Mouse (Mus musculus) T-helper 1 cell (primary cell): ENCODE measurements around the gene Osbpl7.

Experiments used
- in situ Hi-C: fragments of 300-600 bp; cut with MboI, MseI; formaldehyde crosslinking; loops from one replicate; pipeline ENCODE4 v1.15.1; 2025; ENCODE audit warnings: high pct_unique_total_duplicates

The Osbpl7 gene

GRCm38 (mm10) chr11:97038881-97039280 is 11.5 kb upstream of the Osbpl7 start:
- in situ Hi-C loops = no loop called here

DNA sequence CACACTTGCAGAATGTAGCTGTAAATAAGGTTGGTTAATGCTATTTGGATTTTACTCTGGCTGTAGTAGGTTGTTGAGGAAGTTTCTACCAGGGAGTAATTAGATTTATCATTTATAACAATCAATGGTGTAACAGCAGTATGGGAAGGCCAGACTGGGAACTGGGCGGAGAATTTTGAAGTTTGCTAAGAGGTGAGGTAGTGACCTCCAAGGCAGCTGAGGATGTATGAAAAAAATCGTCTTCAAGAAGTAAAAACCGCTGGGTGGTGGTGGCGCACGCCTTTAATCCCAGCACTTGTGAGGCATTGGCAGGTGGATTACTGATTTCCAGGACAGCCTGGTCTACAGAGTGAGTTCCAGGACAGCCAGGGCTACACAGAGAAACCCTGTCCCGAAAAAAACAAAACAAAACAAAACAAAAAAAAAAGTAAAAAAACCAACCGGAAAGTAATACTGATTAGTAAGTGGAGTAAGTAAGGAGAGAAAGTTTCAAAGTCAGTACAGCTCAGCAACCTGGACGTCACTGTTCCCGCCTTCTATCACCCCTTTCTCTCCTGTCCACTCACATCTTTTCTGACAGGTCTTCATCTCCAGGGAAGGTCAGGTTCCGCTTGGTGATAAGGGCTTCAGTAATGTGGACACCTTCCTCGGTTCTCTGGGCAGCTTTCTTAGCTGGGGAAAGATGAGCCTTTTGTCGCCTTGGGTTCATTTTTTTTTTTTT is 10.0 kb upstream of the Osbpl7 start:
- in situ Hi-C loops = no loop called here

DNA sequence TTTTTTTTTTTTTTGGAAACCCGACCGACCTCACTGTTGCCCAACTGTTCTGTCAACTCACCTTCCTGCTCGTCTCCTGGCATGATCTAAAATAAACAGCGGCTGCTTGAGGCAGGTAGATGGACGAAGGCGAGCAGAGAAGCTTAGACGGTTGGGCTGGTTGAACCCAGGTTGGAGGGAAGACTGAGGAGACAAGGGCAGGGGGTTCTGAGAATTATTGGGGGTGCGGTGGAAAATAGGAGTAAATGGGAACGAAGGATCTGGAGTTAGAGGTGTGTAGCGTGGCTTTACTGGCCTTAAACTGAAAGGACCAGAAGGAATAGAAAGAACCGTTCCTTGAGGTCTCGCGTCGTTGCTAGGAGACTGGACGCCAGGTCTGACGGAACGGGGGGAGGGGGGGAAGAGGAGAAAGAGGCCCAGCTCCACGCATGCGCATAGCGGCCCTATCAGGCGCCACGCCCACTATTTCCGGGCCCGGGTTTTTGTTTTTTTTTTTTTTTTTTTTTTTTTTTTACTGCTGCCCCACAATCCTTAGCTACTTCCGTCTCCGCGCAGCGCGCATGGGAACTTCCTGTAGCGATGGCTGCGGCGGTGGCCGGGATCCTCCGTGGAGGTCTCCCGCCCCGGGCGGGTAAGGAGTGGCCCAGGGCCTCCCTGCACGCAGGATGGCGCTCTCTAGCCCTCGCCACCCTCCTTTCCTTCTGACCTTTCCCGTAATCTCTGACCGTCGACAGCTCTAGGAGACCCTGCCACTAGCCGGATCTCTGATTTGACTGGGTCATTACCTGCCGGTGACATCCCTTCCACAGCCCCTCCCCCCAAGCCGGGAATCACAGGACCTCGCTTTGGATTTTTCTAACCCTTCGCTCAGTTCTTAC is 9.2 kb upstream of the Osbpl7 start, which contains the start of the genes Lrrc46 and Mrpl10:
Lrrc46 (minus strand) TSS at position 386 of the 878 bp plus-strand sequence.
Mrpl10 (plus strand) TSS at position 539 of the 878 bp plus-strand sequence.
- in situ Hi-C loops = no loop called here

DNA sequence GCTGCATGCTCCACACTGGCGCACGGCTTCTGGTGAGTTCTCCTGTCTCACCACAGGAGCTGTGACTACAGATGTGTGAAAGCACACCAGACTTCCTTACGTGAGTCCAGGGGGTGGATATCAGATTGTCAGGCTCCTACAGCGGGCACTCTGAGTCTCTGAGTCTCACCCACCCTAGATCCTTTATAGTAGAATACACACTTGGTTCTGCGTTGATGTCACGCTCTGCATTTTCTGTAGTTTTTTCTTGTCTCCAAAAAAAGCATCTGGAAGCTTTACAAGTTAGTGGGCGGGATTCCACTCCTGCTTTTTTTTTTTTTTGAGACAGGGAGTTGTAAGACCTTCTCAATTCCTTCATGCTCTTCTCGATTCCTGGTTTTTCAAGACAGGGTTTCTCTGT is 5.5 kb upstream of the Osbpl7 start:
- in situ Hi-C loops = no loop called here

DNA sequence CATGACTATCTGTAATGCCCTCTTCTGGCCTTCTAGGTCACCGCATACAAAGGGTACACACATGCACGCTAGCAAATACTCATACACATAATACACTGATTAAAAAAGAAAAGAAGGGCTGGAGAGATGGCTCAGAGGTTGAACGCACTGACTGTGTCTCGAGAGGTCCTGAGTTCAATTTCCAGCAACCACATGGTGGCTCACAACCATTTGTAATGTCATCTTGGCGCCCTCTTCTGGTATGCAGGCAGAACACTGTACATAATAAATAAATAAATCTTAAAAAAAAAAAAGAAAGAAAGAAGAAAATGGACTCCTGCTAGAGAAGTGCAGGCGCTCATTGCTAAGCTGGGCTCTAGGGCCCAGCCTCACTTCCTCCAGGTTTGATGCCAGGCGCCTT is 4.6 kb upstream of the Osbpl7 start:
- in situ Hi-C loops = no loop called here

- in situ Hi-C loops = no loop called here
These were observed 2.3 kb upstream of the Osbpl7 start for GRCm38 (mm10) chr11:97048090-97048650.

DNA sequence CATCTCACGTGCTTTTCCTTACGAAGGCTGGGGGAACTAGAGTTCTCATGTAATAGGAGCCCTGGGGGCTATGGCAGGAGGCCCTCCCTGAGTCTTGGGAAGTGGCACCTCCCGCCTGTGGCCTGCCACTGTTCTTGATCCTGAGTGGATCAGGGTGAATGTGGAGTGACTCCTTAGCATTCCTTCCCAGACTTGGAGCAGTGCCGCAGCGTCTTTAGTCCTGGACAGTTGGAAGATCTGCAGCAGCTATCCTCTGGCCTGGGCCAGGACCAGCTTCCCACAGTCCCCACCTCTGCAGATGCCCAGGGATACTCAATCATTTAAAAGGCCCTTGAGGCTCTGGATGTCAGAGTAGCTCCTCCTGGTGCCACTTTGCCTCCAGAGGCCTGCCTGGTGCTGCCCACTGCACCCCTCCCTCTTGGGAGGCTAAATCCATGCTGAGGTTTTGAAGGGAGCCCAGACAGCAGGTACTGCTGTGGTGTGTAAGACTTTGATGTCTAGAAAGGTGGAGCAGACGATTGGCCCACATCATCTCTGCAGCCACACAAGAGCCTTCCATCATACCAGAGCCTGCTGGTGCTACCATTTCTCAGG is 839 bp upstream of the Osbpl7 start:
- in situ Hi-C loops = no loop called here

DNA sequence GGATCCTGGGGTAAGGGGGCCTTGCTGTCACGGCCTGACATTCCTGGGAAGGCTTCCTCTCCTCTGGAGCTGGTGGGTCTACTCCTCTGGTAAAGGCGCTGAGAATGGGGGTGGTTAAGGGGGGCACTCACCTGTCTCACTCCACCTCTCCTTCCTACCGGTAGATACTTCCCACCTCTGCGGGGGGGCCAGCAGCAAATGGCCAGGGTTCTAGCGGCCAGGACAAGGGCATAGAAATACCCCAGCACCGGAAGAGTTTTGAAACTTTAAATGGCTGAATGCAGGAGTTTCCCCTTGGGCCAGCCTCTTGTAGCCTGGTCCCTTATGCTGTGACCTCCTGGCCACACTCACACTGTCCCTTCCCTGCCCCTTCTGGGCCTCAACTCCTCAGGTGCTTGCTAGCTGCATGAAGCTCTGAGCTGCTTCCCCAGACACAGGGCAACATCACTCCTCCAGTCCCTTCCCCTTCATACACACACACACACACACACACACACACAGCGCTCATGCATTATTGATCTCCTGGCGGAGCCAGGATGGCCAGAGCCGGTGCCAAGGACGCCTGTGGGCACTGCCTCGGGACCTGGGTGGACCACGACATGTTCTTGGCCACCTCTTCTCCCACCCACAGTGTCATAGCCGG is 637 bp downstream of the Osbpl7 start:
- in situ Hi-C loops = no loop called here

- in situ Hi-C loops = no loop called here
These were observed 1.8 kb downstream of the Osbpl7 start for GRCm38 (mm10) chr11:97052219-97052646.

- in situ Hi-C loops = no loop called here
These were observed 13.0 kb downstream of the Osbpl7 start for GRCm38 (mm10) chr11:97063274-97063920.

DNA sequence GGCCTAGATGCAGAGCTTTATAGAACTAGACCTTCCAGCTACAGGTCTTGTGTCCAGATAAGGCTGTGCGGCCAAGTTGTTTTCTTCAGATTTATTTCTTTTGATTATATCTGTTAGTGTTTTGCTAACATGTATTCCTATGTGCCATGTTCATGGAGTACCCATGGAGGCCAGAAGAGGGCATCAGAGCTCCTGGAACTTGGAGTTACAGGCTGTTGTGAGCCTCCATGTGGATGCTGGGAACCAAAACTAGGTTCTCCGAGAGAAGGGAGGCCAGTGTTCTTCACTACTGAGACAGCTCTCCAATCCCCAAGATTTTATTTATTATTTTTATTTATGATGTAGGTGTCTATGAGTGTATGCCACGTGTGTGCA is 13.5 kb downstream of the Osbpl7 start:
- in situ Hi-C loops = no loop called here

DNA sequence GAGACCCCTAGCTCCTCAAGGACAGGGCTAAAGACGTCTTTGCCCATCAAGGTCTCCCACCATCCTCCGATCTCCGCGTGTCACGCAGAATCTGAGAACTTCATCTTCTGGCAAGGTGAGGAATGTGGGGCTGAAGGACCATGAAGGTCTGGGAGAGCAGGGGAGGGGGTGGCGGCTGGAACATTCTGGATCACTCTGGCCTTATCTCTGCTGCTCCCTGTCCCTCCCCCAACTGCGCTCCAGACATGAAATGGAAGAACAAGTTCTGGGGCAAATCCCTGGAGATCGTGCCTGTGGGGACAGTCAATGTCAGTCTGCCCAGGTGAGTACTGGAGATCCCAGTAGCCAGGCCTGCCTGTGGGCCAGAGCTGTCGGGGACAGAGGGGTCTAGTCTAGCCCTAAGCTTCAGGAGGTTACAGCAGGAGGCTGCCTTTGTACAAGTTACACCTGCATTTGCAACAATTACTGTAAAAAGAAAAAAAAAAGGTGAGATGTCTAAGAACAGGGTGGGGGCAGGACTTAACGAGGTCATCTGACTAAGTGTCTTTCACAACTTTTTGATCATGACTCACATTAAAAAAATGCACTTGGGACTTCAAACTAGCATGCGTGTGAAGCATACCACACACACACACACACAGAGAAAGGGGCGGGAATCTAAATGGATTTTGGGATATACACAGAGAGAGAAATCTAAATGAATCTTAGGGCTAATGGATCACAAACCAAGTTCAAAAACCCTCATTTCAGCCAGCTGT is 15.3 kb downstream of the Osbpl7 start:
- in situ Hi-C loops = no loop called here

GRCm38 (mm10) chr11:97066656-97067360 is 16.4 kb downstream of the Osbpl7 start:
- in situ Hi-C loops = no loop called here

GRCm38 (mm10) chr11:97069333-97069732 is 18.9 kb downstream of the Osbpl7 start:
- in situ Hi-C loops = no loop called here

GRCm38 (mm10) chr11:97069770-97070169 is 19.3 kb downstream of the Osbpl7 start:
- in situ Hi-C loops = no loop called here

DNA sequence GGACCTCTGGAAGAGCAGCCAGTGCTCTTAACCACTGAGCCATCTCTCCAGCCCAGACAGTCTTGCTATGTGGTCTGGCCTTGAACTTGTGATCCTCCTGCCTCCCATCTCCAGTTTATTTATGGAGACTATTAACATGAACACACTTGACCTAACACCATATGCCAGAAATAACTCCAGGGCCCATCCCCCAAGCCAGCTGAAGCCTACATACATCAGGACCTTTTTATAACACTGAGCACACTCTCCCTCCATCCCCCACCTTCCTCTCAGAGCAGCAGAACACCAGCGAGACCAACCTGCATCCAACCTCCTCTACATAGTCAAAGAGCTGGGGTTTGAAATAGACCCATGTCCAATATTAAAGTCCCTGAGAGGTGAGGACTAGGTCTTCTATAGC is 20.7 kb downstream of the Osbpl7 start:
- in situ Hi-C loops = no loop called here

GRCm38 (mm10) chr11:97072533-97072932 is 22.1 kb downstream of the Osbpl7 start:
- in situ Hi-C loops = no loop called here

GRCm38 (mm10) chr11:97074235-97074634 is 23.8 kb downstream of the Osbpl7 start:
- in situ Hi-C loops = no loop called here

DNA sequence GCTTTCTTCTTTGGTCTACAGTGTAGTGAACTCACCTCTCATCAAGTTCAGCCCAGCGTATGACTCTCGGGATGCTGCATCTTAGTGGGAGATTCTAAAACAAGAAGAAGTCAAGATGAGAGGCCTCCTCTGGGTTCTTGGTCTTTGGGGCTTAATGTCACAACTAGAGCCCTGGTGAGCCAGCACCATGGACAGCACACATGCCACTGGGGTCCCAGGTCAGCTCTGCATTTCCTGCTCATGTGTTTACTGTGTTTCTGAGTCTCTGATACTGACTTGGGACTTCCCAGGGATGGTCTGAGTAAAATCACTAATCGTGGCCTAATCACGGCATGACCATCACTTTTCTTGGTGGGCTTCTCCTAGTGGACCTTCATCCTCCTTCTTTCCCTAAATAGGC is 28.3 kb downstream of the Osbpl7 start:
- in situ Hi-C loops = no loop called here

DNA sequence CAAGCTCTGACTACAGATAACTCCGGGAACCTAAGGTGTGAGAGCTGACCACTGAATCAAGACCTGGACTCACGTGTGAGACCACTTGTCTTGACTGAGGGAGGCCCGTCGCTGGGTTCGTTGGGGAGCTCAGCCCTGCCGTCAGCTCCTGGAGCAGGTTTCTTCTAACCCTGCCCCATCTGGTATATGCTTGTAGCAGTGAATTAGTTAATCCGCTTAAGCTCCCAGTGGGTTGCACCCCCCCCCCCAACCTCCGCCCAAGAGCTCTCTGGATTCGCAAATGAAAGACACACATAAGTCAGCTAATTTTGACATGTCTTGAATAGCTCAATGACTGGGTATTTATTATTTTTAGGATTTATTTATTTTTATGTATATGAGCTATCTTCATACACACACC is 29.9 kb downstream of the Osbpl7 start:
- in situ Hi-C loops = no loop called here
